Mouse (Mus musculus): ENCODE data around the gene Serping1. TPM values are rescaled to one million over a fixed set of nuclear protein-coding genes. Genes with fewer than 3 reads are reported as not detected.

Gene Serping1
- 4.0 TPM for total RNA-seq (2023)

DNA sequence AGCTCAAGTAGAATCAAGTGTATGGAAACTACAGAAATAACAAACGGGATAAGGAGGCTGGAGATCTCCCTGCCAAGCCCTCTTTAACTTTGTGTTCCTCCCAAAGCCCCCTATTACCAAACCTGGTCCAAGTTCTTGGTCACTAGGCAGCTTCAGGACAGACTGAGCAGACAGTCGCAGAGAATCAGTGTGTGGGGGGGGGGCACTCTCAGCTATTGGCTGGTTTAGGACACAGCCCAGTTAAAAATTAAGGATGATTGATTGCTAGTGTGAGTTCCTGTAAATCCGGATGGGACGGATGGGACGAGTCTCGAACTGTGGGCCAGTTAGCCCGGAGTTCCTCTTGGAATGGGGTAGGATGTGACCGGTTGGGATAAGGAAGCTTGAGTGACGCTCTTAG, at the start of gene Serping1:
Serping1 (minus strand) TSS at position 204 of the 400 bp plus-strand sequence.

DNA sequence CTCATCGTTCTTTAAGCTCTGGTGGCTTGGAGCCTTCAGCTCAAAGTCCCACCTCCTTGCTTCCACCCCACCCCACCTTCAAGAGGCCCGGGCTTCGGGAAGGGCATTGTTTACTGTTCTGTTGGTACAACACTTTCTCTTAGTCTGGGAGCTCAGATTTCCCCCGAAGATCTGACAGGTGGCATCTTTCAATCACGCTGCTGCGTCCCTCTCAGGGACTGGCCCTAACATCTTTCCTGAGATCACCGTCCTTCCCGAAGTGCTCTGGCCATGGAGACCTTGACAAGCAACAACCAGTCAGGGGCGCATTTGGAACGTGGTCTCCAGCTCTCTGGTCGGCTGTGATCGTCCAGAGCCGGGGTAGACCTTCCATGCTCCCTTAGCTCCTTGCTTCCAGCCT, 47.3 kb upstream of the Serping1 start, which contains the start of gene Smtnl1:
Smtnl1 (minus strand) TSS at position 101 of the 400 bp plus-strand sequence.

DNA sequence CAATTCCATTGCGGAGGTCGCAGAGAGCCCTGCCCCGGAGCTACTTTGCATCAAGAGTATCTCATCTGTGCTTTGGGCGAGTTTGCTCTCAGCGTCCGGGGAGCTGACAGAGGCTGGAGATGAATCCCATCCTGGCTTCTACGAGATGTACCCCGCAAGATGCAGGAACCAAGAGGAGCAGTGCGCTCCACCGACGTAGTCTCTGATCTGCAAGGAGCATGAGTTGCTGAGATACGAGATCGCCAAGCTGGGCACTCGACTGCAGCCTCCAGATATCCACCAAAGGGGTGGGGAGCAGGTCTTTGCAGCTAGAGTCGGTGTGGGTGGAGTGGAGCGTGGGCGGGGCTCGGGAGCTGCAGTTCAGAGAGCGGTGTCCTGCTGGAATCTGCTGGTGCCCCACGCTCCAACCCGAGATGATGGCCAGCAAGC, 23.3 kb upstream of the Serping1 start, which contains the start of gene Ube2l6:
Ube2l6 (plus strand) TSS at position 336 of the 429 bp plus-strand sequence.

DNA sequence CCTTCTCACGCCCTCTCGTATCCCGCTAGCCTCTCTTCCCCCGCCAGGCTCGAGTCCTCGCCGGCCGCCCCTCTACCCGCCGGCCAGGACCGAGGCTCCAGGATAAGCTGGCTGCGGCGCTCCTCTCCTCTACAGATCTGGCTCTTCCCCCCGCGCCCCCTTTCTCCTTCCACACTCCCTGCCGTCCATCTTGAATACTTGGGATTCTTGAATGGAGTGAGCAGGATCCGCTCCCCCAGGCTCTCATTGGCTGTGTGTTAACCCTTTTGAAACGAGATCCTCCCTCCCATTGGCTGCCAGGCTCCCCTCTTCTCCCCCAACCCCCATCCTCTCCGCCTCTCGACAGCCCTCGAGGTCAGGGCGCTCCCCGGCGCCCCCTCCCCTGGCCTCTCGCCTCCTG, 31.7 kb downstream of the Serping1 start, which contains the start of gene Gm19426:
Gm19426 (minus strand) TSS at position 95 of the 400 bp plus-strand sequence.

DNA sequence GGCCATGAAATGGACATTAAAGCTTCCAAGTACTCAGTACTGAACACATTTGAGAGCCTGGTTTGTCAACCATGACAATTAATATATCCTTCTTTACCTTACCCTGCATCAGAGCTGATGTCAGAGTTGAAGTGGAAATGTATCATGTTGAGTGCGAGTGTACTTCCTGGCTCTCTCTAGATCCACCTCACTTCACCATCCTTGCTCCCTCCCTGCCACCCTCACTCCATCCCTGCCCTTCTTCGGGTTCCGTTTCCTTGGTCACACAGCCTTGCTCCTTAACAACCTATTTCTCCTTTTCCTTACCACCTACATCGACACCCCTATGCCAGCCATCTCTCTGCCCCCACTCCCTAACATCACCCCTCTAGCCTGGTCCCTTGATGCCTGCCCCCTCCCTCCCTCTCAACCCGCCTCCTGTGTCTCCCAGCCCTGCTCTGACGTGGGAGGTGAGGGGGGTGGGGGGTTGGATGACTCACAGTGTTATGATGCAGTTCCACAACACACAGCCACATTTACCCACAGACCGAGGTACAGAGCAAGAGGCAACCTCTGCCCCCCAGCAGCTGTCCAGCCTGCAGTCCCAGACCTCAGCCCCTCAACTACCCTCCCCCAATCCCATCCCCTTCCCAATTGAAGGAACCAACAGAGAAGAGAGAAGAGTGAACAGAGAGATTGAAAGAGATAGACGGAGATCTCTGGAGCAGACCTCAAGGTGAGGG, 41.5 kb downstream of the Serping1 start, which contains the start of gene Ypel4:
Ypel4 (plus strand) TSS at position 480 of the 722 bp plus-strand sequence.

DNA sequence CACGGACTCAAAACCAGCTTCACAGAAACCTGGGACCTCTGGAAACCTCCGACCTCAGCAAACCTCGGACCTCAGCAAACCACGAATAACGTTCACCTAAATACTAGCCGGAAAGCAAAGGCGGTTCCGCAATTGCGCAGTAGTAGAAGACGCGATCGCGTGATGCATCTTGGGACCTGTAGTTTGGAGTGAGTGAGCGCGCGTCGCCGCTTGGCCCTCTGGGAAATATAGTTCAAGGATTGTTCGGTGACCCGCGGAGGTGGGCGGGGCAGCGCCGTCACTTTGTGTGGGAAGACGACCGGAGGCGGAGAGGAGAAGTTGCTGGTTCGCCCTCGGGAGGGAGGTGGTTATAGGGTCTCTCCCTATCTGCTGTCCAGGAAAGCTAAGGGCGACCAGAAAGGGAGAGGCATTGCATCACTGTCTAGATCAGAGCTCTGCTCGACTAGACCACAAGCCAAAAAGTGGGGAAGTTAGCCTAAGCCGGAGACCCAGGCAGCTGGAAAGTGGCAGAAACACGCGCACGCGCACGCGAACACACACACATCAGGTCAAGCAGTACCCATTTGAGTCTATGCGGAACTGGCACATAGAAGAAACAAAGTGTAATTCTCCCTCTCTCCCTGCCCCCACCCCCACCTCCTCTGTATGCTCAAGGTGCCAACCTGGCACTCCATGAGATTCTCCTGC, 47.9 kb downstream of the Serping1 start, which contains the start of gene Clp1:
Clp1 (minus strand) TSS at position 179 of the 687 bp plus-strand sequence.

Other genes with a start within 250 kb of the Serping1 start
- gene Ctnnd1, start 124.7 kb downstream of the Serping1 start, total RNA-seq (2023): 3.9 TPM
- not detected for gene Btbd18, start 116.4 kb downstream of the Serping1 start, total RNA-seq (2023)
- gene Selenoh, start 104.7 kb downstream of the Serping1 start, total RNA-seq (2023): 41.7 TPM
- not detected for gene Gm28635, start 97.4 kb downstream of the Serping1 start, total RNA-seq (2023)
- gene Med19, start 97.0 kb downstream of the Serping1 start, total RNA-seq (2023): 14.7 TPM
- gene Tmx2, start 96.3 kb downstream of the Serping1 start, total RNA-seq (2023): 26.8 TPM
- 53.2 TPM for gene Zdhhc5, start 60.3 kb downstream of the Serping1 start, total RNA-seq (2023)
- 25.7 TPM for gene Clp1, start 48.1 kb downstream of the Serping1 start, total RNA-seq (2023)
- gene Ypel4, start 41.4 kb downstream of the Serping1 start, total RNA-seq (2023): 0.56 TPM
- not detected for gene Gm19426, start 31.8 kb downstream of the Serping1 start, total RNA-seq (2023)
- 3.6 TPM for gene Ube2l6, start 23.4 kb upstream of the Serping1 start, total RNA-seq (2023)
- gene Smtnl1, start 47.2 kb upstream of the Serping1 start, total RNA-seq (2023): not detected
- gene Timm10, start 51.6 kb upstream of the Serping1 start, total RNA-seq (2023): 14.8 TPM
- 0.35 TPM for gene Slc43a1, start 63.4 kb upstream of the Serping1 start, total RNA-seq (2023)
- gene Rtn4rl2, start 111.3 kb upstream of the Serping1 start, total RNA-seq (2023): not detected
- 5.1 TPM for gene Slc43a3, start 161.1 kb upstream of the Serping1 start, total RNA-seq (2023)
- gene Prg2, start 205.0 kb upstream of the Serping1 start, total RNA-seq (2023): not detected
- gene Prg3, start 212.8 kb upstream of the Serping1 start, total RNA-seq (2023): not detected

Data from CD4-positive naive resting alpha-beta T cell, adult 57 days (primary cell).